Mouse (Mus musculus) hindbrain, embryonic 14.5 days (tissue): Measurements from ENCODE around the gene Cabp1. TPM values are rescaled to one million over a fixed set of nuclear protein-coding genes. Genes with fewer than 3 reads are reported as not detected.

Source experiments
- ATAC-seq: fragments of 200-750 bp; cut with Nextera tagmentation; 2 replicates; pipeline ENCODE4 v1.8.0; 2017; ENCODE audit warnings: moderate number of reproducible peaks, mild to moderate bottlenecking, moderate TSS enrichment, moderate library complexity; ENCODE audit not compliant: low FRiP score
- DNase-seq: peaks from one replicate; pipeline ENCODE4 v3.0.0-alpha.2; 2015; ENCODE audit warnings: low spot score
- H3K27ac ChIP-seq: fragments of 300-500 bp; sonication (generic); 2 replicates; pipeline ENCODE4 v1.5.1; 2014; ENCODE audit warnings: mild to moderate bottlenecking, moderate library complexity
- H3K27me3 ChIP-seq: fragments of 300-500 bp; sonication (generic); 2 replicates; pipeline ENCODE4 v1.6.1; 2014; ENCODE audit warnings: mild to moderate bottlenecking, low read length, mixed read lengths; ENCODE audit not compliant: control insufficient read depth, insufficient read depth
- H3K36me3 ChIP-seq: fragments of 300-500 bp; sonication (generic); replicated peaks from 2 replicates; pipeline ENCODE4 v1.6.1; 2014; ENCODE audit not compliant: control insufficient read depth, insufficient read depth
- H3K4me1 ChIP-seq: fragments of 300-500 bp; sonication (generic); replicated peaks from 2 replicates; pipeline ENCODE4 v1.6.1; 2014; ENCODE audit warnings: antibody characterized with exemption, low read length, mixed read lengths; ENCODE audit not compliant: control insufficient read depth, insufficient read depth
- H3K4me2 ChIP-seq: fragments of 300-500 bp; sonication (generic); replicated peaks from 2 replicates; pipeline ENCODE4 v1.6.1; 2014; ENCODE audit warnings: mild to moderate bottlenecking, moderate library complexity
- H3K4me3 ChIP-seq: fragments of 300-500 bp; sonication (generic); replicated peaks from 2 replicates; pipeline ENCODE4 v1.5.1; 2014; ENCODE audit warnings: mild to moderate bottlenecking, low read length
- H3K9ac ChIP-seq: fragments of 300-500 bp; sonication (generic); 2 replicates; pipeline ENCODE4 v1.6.1; 2014
- H3K9me3 ChIP-seq: fragments of 300-500 bp; sonication (generic); 2 replicates; pipeline ENCODE4 v1.6.1; 2016; ENCODE audit warnings: low read length; ENCODE audit not compliant: control insufficient read depth
- WGBS: fragments of 180-500 bp; shearing (Covaris S2); extraction: QIAGEN DNeasy Blood & Tissue Kit; methylation state at CpG from one replicate; pipeline ENCODE4 v1.1.7; 2014; 5-methylcytosine and 5-hydroxymethylcytosine counted together
- polyA plus RNA-seq: library from polyadenylated mRNA; unstranded; fragments of >200 nt; fragmentation: Nextera tagmentation; extraction: Ambion mirVana; gene quantifications from 2 replicates; pipeline ENCODE4 v1.2.1, GENCODE M21; 2014

The Cabp1 gene
- polyA plus RNA-seq, 1 experiment from 2014 or later: 22.8 TPM

- H3K4me2 ChIP-seq: peak overlapping the region; percentile 68
- H3K9ac ChIP-seq: peak overlapping the region; percentile 71
- no peaks in the 10 kb centered on the region for H3K9me3 ChIP-seq
- WGBS: 30% methylated on average over 12 of the region's 12 CpGs
- H3K27ac ChIP-seq: peak overlapping the region; percentile 98
- ATAC-seq (no peak), DNase-seq (no peak)
- H3K27me3 ChIP-seq: no peaks in the 10 kb centered on the region
- H3K36me3 ChIP-seq: no peaks in the 10 kb centered on the region
- H3K4me1 ChIP-seq: peaks cover 38% of the 10 kb centered on the region
- peak overlapping the region; percentile 79 for H3K4me3 ChIP-seq
These were observed 35.0 kb downstream of the Cabp1 start for GRCm38 (mm10) chr5:115159165-115159564.

- WGBS: under 1% methylated on average over 76 of the region's 78 CpGs
These were observed 35.9 kb downstream of the Cabp1 start, which contains the start of gene Mlec for GRCm38 (mm10) chr5:115158040-115158983. Gene Mlec (minus strand): TSS chr5:115158179.

GRCm38 (mm10) chr5:115156933-115157589 is 37.1 kb downstream of the Cabp1 start:
- Histone ChIP-seq H3K4me2 (peak overlapping the region; percentile 60), H3K4me3 (peak overlapping the region; percentile 79), H3K27ac (no peak overlapping the region), H3K36me3 (no peaks in the 10 kb centered on the region), H3K9me3 (no peaks in the 10 kb centered on the region), H3K27me3 (no peaks in the 10 kb centered on the region), H3K9ac (peak overlapping the region; percentile 90), H3K4me1 (peaks cover 40% of the 10 kb centered on the region)
- WGBS: 3% methylated on average over 26 of the region's 26 CpGs
- DNase-seq (no peak), ATAC-seq (no peak)

More at GRCm38 (mm10) chr5:115158040-115158983, 35.9 kb downstream of the Cabp1 start, which contains the start of gene Mlec:
- Histone ChIP-seq H3K9me3 (no peaks in the 10 kb centered on the region), H3K9ac (peak within 1 kb of the TSS; percentile 90), H3K27ac (peak within 1 kb of the TSS; percentile 98), H3K36me3 (no peaks in the 10 kb centered on the region), H3K27me3 (no peaks in the 10 kb centered on the region), H3K4me1 (peaks cover 40% of the 10 kb centered on the region), H3K4me2 (peak within 1 kb of the TSS; percentile 68), H3K4me3 (peak within 1 kb of the TSS; percentile 79)
- DNase-seq (peak; percentile 97), ATAC-seq (peak; percentile 97)

GRCm38 (mm10) chr5:115156401-115156800 is 37.8 kb downstream of the Cabp1 start:
- peaks cover 40% of the 10 kb centered on the region for H3K4me1 ChIP-seq
- 66% methylated on average over 7 of the region's 7 CpGs for WGBS
- H3K4me3 ChIP-seq: peak overlapping the region; percentile 79
- no peaks in the 10 kb centered on the region for H3K9me3 ChIP-seq
- no peak for ATAC-seq
- peak overlapping the region; percentile 90 for H3K9ac ChIP-seq
- no peaks in the 10 kb centered on the region for H3K27me3 ChIP-seq
- peak overlapping the region; percentile 60 for H3K4me2 ChIP-seq
- no peak for DNase-seq
- H3K27ac ChIP-seq: no peak overlapping the region
- no peaks in the 10 kb centered on the region for H3K36me3 ChIP-seq

DNA sequence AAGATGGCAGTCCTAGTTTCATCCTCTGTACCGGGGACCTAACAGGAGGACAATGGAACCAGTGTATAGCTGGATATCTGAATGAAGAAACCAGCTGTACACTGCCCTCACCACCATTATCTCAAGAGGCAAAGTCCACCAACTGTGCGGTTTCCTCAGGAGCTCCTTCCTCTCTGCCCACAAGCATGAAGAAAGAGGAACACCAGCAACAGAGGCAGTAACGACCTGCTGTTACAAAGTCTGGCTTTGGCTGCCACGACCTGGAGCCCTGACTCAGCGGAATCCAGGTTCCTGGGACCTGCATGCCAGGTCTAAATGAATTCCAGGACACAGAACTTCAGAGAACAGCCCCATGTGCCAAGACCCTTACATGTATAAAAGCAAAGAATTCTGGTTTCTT is 38.4 kb downstream of the Cabp1 start:
- Histone ChIP-seq H3K4me1 (peaks cover 40% of the 10 kb centered on the region), H3K4me3 (0 out of 2 replicates have a peak overlapping the region, but pooled peaks have one; percentile 1), H3K4me2 (peak overlapping the region; percentile 60), H3K9ac (peak overlapping the region; percentile 90), H3K27me3 (no peaks in the 10 kb centered on the region), H3K36me3 (peaks cover 4% of the 10 kb centered on the region), H3K9me3 (no peaks in the 10 kb centered on the region), H3K27ac (no peak overlapping the region)
- WGBS: 53% methylated on average over 5 of the region's 5 CpGs
- ATAC-seq (no peak), DNase-seq (no peak)

GRCm38 (mm10) chr5:115155156-115155631 is 39.0 kb downstream of the Cabp1 start:
- no peak for ATAC-seq
- DNase-seq: no peak
- H3K27ac ChIP-seq: 0 out of 2 replicates have a peak overlapping the region, but pooled peaks have one; percentile 10
- H3K4me3 ChIP-seq: no peak overlapping the region
- no peaks in the 10 kb centered on the region for H3K9me3 ChIP-seq
- 80% methylated on average over 13 of the region's 13 CpGs for WGBS
- peaks cover 40% of the 10 kb centered on the region for H3K4me1 ChIP-seq
- H3K9ac ChIP-seq: peak overlapping the region; percentile 90
- H3K36me3 ChIP-seq: peaks cover 11% of the 10 kb centered on the region
- no peaks in the 10 kb centered on the region for H3K27me3 ChIP-seq
- H3K4me2 ChIP-seq: peak overlapping the region; percentile 60

DNA sequence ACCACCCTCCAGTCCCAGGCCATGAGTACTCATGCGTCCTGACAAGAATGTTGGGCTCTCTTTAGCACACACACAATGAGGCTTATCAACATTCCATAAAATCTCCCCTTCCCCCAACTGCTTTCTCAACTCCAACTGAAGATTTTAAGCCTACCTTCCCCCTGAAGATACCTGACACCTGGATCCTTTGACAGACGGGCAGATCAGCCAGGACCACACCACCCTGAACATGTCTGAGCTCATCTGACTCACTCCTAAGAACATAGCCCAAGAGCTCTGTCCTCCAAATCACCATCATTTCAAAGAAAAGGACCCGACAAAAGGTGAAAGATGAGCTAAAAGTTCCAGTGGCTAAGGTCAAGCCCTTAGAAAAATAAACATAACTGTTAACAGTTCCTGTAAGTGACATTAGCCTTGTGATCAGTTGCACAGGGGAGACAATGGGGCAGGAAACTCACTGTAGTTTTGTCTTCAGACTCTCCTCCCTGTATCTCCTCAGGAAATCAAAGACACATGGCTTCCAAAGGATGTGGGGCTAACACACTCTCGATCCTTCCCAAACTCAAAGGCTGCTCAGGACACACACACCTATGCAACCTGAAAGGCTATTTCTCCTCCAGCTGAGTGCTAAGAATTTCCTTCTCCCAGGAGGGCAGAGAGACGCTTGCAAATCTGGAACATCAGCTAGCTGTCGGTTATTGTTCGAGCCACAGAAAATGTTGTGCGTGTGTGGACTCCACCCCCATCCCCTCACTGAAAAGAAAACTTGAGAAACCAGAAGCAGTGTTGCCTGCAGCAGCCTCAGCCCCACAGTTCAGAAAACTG is 41.8 kb downstream of the Cabp1 start:
- ATAC-seq: no peak
- Histone ChIP-seq H3K9ac (no peak overlapping the region), H3K9me3 (no peaks in the 10 kb centered on the region), H3K4me1 (peaks cover 32% of the 10 kb centered on the region), H3K27ac (no peak overlapping the region), H3K4me3 (no peak overlapping the region), H3K27me3 (no peaks in the 10 kb centered on the region), H3K4me2 (no peak overlapping the region), H3K36me3 (peaks cover 38% of the 10 kb centered on the region)
- DNase-seq: no peak
- WGBS: 72% methylated on average over 8 of the region's 8 CpGs

DNA sequence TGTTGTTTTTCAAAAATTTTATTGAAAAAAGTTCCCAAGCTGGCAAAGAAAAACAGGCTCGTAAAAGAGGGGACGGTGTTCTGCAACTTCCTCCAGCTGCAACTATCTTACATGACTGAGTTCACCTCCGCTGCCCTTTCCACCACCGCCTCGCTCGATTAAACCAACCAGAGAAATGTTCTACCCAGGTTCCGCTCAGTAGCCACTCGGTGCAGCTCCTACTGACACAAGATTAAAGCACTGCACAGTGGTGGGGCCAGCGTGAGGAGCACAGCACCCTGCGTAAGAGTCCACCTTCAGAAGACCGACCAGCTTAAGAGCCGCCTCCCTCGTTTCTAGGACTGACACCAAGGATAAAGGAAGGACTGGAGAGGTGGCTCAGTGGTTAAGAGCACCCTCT is 42.7 kb downstream of the Cabp1 start:
- ATAC-seq (no peak), DNase-seq (no peak)
- Histone ChIP-seq H3K4me3 (no peak overlapping the region), H3K27me3 (no peaks in the 10 kb centered on the region), H3K9me3 (no peaks in the 10 kb centered on the region), H3K4me1 (peaks cover 25% of the 10 kb centered on the region), H3K27ac (no peak overlapping the region), H3K4me2 (no peak overlapping the region), H3K36me3 (peaks cover 46% of the 10 kb centered on the region), H3K9ac (no peak overlapping the region)
- WGBS: 85% methylated on average over 13 of the region's 13 CpGs
